Mouse (Mus musculus) embryonic facial prominence, embryonic 11.5 days (tissue): ENCODE results near the gene Cdk8. TPM values are rescaled to one million over a fixed set of nuclear protein-coding genes. Genes with fewer than 3 reads are reported as not detected.

Experiments used
- ATAC-seq: fragments of 200-750 bp; cut with Nextera tagmentation; replicated peaks from 2 replicates; pipeline ENCODE4 v1.8.0; 2017; ENCODE audit warnings: low read depth; ENCODE audit not compliant: insufficient number of reproducible peaks, low FRiP score, low TSS enrichment
- DNase-seq: peaks from one replicate; pipeline ENCODE4 v3.0.0-alpha.2; 2015; ENCODE audit warnings: low spot score
- H3K27ac ChIP-seq: fragments of 300-500 bp; sonication (generic); replicated peaks from 2 replicates; pipeline ENCODE4 v1.5.1; 2014; ENCODE audit warnings: mild to moderate bottlenecking, low read depth, low read length, control low read depth
- H3K27me3 ChIP-seq: fragments of 300-500 bp; sonication (generic); 2 replicates; pipeline ENCODE4 v1.6.1; 2014; ENCODE audit warnings: mild to moderate bottlenecking, low read length, moderate library complexity, mixed read lengths; ENCODE audit not compliant: control insufficient read depth, insufficient read depth
- H3K36me3 ChIP-seq: fragments of 300-500 bp; sonication (generic); replicated peaks from 2 replicates; pipeline ENCODE4 v1.6.1; 2014; ENCODE audit warnings: low read depth, mild to moderate bottlenecking, low read length, moderate library complexity, mixed read lengths; ENCODE audit not compliant: control insufficient read depth, insufficient read depth
- H3K4me1 ChIP-seq: fragments of 300-500 bp; sonication (generic); 2 replicates; pipeline ENCODE4 v1.6.1; 2014; ENCODE audit warnings: low read length, mixed read lengths; ENCODE audit not compliant: control insufficient read depth, insufficient read depth
- H3K4me2 ChIP-seq: fragments of 300-500 bp; sonication (generic); 2 replicates; pipeline ENCODE4 v1.6.1; 2014; ENCODE audit warnings: low read depth, mild to moderate bottlenecking, control low read depth, low read length, moderate library complexity
- H3K4me3 ChIP-seq: fragments of 300-500 bp; sonication (generic); 2 replicates; pipeline ENCODE4 v1.5.1; 2014; ENCODE audit warnings: low read depth, low read length, control low read depth
- H3K9ac ChIP-seq: fragments of 300-500 bp; sonication (generic); replicated peaks from 2 replicates; pipeline ENCODE4 v1.6.1; 2014; ENCODE audit warnings: mild to moderate bottlenecking, control low read depth, low read length
- H3K9me3 ChIP-seq: fragments of 300-500 bp; sonication (generic); replicated peaks from 2 replicates; pipeline ENCODE4 v1.6.1; 2016; ENCODE audit warnings: mild to moderate bottlenecking, low read length, inconsistent platforms, mixed read lengths; ENCODE audit not compliant: control insufficient read depth
- WGBS: fragments of 180-500 bp; shearing (Covaris S2); extraction: QIAGEN DNeasy Blood & Tissue Kit; methylation state at CpG from one replicate; pipeline ENCODE4 v1.1.7; 2014; 5-methylcytosine and 5-hydroxymethylcytosine counted together
- polyA plus RNA-seq: library from polyadenylated mRNA; unstranded; fragments of >200 nt; fragmentation: Nextera tagmentation; extraction: Ambion mirVana; gene quantifications from 2 replicates; pipeline ENCODE4 v1.2.1, GENCODE M21; 2014

Gene Cdk8
- polyA plus RNA-seq, 1 experiment from 2014 or later, result 39.0 TPM

DNA sequence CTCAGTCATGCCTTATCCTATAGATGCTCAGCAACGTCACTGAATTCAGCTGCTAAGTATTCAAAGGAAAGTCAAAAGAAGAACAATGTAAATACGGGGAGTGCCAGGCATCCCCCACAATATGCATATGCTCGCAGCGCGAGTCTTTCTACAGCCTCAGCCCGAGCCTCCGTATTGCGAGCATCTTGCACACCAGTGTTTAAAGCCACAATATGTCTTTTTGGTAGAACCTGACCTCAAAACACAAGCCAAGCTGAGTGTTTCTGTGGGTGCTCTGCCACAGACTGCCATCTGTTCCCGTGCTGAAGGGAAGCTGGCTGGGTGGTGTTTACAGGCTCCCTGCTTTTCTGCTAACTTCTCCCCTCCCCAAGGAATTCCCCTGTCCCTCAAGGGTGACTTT lies 107.0 kb downstream of the Cdk8 start:
- no peak for DNase-seq
- no peak overlapping the region for H3K4me3 ChIP-seq
- no peak for ATAC-seq
- no peaks in the 10 kb centered on the region for H3K4me1 ChIP-seq
- H3K4me2 ChIP-seq, result no peak overlapping the region
- no peaks in the 10 kb centered on the region for H3K9me3 ChIP-seq
- WGBS, result 61% methylated on average over 9 of the region's 9 CpGs
- H3K27ac ChIP-seq, result no peak overlapping the region
- H3K36me3 ChIP-seq, result no peaks in the 10 kb centered on the region
- H3K9ac ChIP-seq, result no peak overlapping the region
- no peaks in the 10 kb centered on the region for H3K27me3 ChIP-seq

- no peaks in the 10 kb centered on the region for H3K4me1 ChIP-seq
- ATAC-seq (no peak), DNase-seq (no peak)
- no peaks in the 10 kb centered on the region for H3K36me3 ChIP-seq
- H3K9ac ChIP-seq, result no peak overlapping the region
- H3K9me3 ChIP-seq, result no peaks in the 10 kb centered on the region
- no peak overlapping the region for H3K27ac ChIP-seq
- H3K4me3 ChIP-seq, result no peak overlapping the region
- no peaks in the 10 kb centered on the region for H3K27me3 ChIP-seq
- 86% methylated on average over 4 of the region's 4 CpGs for WGBS
- no peak overlapping the region for H3K4me2 ChIP-seq
Observed at GRCm38 (mm10) chr5:146340037-146340436, 109.0 kb downstream of the Cdk8 start.

DNA sequence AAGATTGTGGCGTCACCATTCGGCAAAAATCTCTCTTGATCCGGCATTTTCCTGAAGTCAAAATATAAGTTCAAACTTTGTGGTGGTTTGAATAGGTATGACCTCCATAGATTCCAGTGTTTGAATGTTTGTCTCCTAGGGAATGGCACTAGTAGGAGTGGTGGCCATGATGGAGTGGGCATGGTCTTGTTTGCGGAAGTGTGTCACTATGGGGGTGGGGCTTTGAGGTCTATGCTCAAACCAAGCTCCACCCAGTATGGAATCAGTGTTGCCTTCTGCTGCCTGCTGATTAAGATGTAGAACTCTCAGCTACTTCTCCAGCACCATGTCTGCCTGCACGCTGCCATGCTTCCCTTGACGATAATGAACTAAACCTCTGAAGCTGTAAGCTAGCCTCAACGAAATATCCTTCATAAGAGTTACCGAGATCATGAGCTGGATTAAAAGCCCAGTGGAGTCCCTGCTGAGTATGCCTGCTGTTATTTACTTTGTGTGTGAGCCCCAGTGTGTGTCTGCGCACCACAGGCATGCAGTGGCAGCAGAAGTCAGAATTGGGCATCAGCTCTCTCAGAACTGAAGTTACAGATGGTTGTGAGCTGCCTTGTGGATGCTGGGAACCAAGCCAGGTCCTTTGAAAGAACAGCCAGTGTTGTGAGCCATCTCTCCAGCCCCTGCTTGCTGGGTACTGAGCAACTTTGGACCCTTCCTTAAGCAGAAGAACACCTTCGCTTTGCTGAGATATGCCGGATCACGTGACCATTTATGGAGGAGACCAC lies 114.1 kb downstream of the Cdk8 start:
- Histone ChIP-seq H3K27ac (no peak overlapping the region), H3K27me3 (no peaks in the 10 kb centered on the region), H3K4me1 (no peaks in the 10 kb centered on the region), H3K4me2 (no peak overlapping the region), H3K4me3 (no peak overlapping the region), H3K9me3 (no peaks in the 10 kb centered on the region), H3K36me3 (no peaks in the 10 kb centered on the region), H3K9ac (no peak overlapping the region)
- WGBS, result 89% methylated on average over 12 of the region's 12 CpGs
- DNase-seq (no peak), ATAC-seq (no peak)

- Histone ChIP-seq H3K27ac (no peak overlapping the region), H3K36me3 (no peaks in the 10 kb centered on the region), H3K4me2 (no peak overlapping the region), H3K4me1 (no peaks in the 10 kb centered on the region), H3K27me3 (no peaks in the 10 kb centered on the region), H3K9ac (no peak overlapping the region), H3K9me3 (no peaks in the 10 kb centered on the region), H3K4me3 (no peak overlapping the region)
- 83% methylated on average over 6 of the region's 6 CpGs for WGBS
- DNase-seq (no peak), ATAC-seq (no peak)
Observed at GRCm38 (mm10) chr5:146347081-146347480, 116.1 kb downstream of the Cdk8 start.

DNA sequence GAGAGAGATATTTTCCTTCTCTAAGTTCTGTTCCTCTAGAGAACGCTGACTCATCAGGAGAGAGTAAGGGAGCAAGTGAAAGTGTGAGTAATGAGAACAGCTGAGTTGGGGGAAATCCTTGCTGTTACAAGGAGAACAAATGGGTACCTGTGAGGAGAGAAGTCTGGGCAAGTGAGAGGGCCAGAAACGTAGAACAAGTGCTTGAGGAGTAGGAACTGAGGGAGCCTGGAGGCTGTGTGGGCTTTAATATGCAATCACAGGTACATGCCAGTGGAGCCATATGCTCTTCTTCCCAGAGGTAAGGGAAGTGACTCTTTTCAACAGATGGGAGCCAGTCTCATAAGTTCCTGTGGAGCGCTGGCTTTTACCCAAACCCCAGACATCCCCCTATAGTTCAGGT lies 118.2 kb downstream of the Cdk8 start:
- H3K9me3 ChIP-seq, result no peaks in the 10 kb centered on the region
- no peaks in the 10 kb centered on the region for H3K27me3 ChIP-seq
- no peak for ATAC-seq
- H3K4me2 ChIP-seq, result no peak overlapping the region
- H3K4me1 ChIP-seq, result no peaks in the 10 kb centered on the region
- no peak overlapping the region for H3K9ac ChIP-seq
- no peak overlapping the region for H3K27ac ChIP-seq
- 78% methylated on average over 3 of the region's 3 CpGs for WGBS
- H3K4me3 ChIP-seq, result no peak overlapping the region
- no peak for DNase-seq
- no peaks in the 10 kb centered on the region for H3K36me3 ChIP-seq

GRCm38 (mm10) chr5:146350784-146351183 lies 119.8 kb downstream of the Cdk8 start:
- WGBS, result 86% methylated on average over 11 of the region's 11 CpGs
- no peak overlapping the region for H3K4me3 ChIP-seq
- H3K4me1 ChIP-seq, result no peaks in the 10 kb centered on the region
- H3K27me3 ChIP-seq, result no peaks in the 10 kb centered on the region
- DNase-seq, result no peak
- H3K4me2 ChIP-seq, result no peak overlapping the region
- no peak overlapping the region for H3K9ac ChIP-seq
- H3K27ac ChIP-seq, result no peak overlapping the region
- H3K36me3 ChIP-seq, result no peaks in the 10 kb centered on the region
- H3K9me3 ChIP-seq, result no peaks in the 10 kb centered on the region
- ATAC-seq, result no peak

DNA sequence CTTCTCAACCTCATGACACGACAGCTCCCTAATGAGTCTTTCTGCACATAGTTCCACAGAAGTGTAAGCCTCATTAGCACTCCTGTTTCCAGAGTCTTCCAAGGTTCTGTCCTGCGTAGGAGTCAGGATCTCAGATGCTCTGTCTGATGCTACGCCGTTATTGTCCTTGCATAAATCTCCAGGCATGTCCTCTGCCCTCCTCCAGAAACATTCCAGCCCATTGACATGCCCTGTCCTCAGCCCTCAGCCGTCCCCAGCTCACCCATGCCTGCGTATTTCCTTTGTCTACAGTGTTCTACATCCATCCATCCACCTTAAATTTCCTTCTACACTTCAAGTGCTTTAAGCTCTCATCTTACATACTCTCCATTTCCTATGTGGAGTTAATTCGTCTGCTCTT lies 121.0 kb downstream of the Cdk8 start:
- Histone ChIP-seq H3K36me3 (no peaks in the 10 kb centered on the region), H3K4me3 (no peak overlapping the region), H3K9ac (no peak overlapping the region), H3K4me1 (no peaks in the 10 kb centered on the region), H3K27ac (no peak overlapping the region), H3K9me3 (no peaks in the 10 kb centered on the region), H3K27me3 (no peaks in the 10 kb centered on the region), H3K4me2 (no peak overlapping the region)
- no peak for DNase-seq
- ATAC-seq, result no peak
- WGBS, result 80% methylated on average over 7 of the region's 7 CpGs
